Mouse (Mus musculus): ENCODE measurements at regions not wholly inside any gene's neighbourhood (a gene's known extent, or its start where the extent isn't known, plus 50 kb on each side); places are given as distances from the start of the nearest gene placed in this dataset.

GRCm38 (mm10) chr16:90648161-90648560 lies 79.0 kb downstream of the Mis18a start:
- no peak for TF ChIP-seq CTCF (IDR thresholded peaks at IDR 0.05; ENCODE audit: borderline replicate concordance, insufficient read depth, low read depth, low read length)
- no peak for TF ChIP-seq POLR2A (IDR thresholded peaks at IDR 0.05; ENCODE audit: borderline replicate concordance, insufficient read depth, low read length)

Data from cerebellum, adult 2 months (tissue).